Mouse (Mus musculus): Measurements from ENCODE around the gene Cryba4. TPM values are rescaled to one million over a fixed set of nuclear protein-coding genes. Genes with fewer than 3 reads are reported as not detected.

The Cryba4 gene
- total RNA-seq, 2 experiments from 2014 or later: 0.61 TPM; not detected in 1

- DNase-seq: no peak
- intact Hi-C loops (cut with DNase I): no loop called here
Measured at GRCm38 (mm10) chr5:112215291-112215751, 37.0 kb downstream of the Cryba4 start.

GRCm38 (mm10) chr5:112214419-112214818 is 37.9 kb downstream of the Cryba4 start:
- no peak for DNase-seq
- intact Hi-C loops (cut with DNase I): no loop called here

GRCm38 (mm10) chr5:112213331-112214240 is 38.7 kb downstream of the Cryba4 start:
- intact Hi-C loops (cut with DNase I): no loop called here
- no peak for DNase-seq

- intact Hi-C loops (cut with DNase I): no loop called here
Measured at GRCm38 (mm10) chr5:112212711-112213264, 39.5 kb downstream of the Cryba4 start.

GRCm38 (mm10) chr5:112211911-112212310 is 40.4 kb downstream of the Cryba4 start:
- intact Hi-C loops (cut with DNase I): no loop called here
- no peak for DNase-seq

More at GRCm38 (mm10) chr5:112212711-112213264, 39.5 kb downstream of the Cryba4 start:
- DNase-seq: no peak

- intact Hi-C loops (cut with DNase I): no loop called here
- peak in 1 of 2 experiments; percentile 48 for DNase-seq
Measured at GRCm38 (mm10) chr5:112210104-112210503, 42.2 kb downstream of the Cryba4 start.

GRCm38 (mm10) chr5:112208321-112208720 is 44.0 kb downstream of the Cryba4 start:
- no peak for DNase-seq
- intact Hi-C loops (cut with DNase I): no loop called here

GRCm38 (mm10) chr5:112206543-112207255 is 45.6 kb downstream of the Cryba4 start:
- intact Hi-C loops (cut with DNase I): no loop called here

GRCm38 (mm10) chr5:112199656-112200055 is 52.7 kb downstream of the Cryba4 start:
- DNase-seq: no peak
- intact Hi-C loops (cut with DNase I): no loop called here

More at GRCm38 (mm10) chr5:112206543-112207255, 45.6 kb downstream of the Cryba4 start:
- DNase-seq: no peak

Other genes with a start within 250 kb of the Cryba4 start
- gene Crybb1, start 3.3 kb upstream of the Cryba4 start, total RNA-seq (2021): 1 to 10 TPM; 2.4 to 4.1 TPM
- 10 to 100 TPM; 14.4 to 17.0 TPM for gene Tpst2, start 24.2 kb upstream of the Cryba4 start, total RNA-seq (2021)
- 10 to 100 TPM; 12.0 to 12.4 TPM for gene Tfip11, start 73.8 kb upstream of the Cryba4 start, total RNA-seq (2021)
- gene Srrd, start 90.5 kb upstream of the Cryba4 start, total RNA-seq (2021): 1 to 10 TPM; 2.8 to 3.4 TPM
- gene Hps4, start 90.6 kb upstream of the Cryba4 start, total RNA-seq (2021): 1 to 10 TPM; 3.8 to 4.2 TPM
- gene Gm6583, start 103.5 kb upstream of the Cryba4 start, total RNA-seq (2021): not detected
- under 1 TPM; 0.36 to 0.74 TPM for gene Asphd2, start 142.3 kb upstream of the Cryba4 start, total RNA-seq (2021)
- gene Gm6588, start 196.9 kb upstream of the Cryba4 start, total RNA-seq (2021): not detected

Measured in gastrocnemius, postnatal 36 days (tissue).